Mouse (Mus musculus): ENCODE results near the gene 1700029H14Rik.

The 1700029H14Rik gene

DNA sequence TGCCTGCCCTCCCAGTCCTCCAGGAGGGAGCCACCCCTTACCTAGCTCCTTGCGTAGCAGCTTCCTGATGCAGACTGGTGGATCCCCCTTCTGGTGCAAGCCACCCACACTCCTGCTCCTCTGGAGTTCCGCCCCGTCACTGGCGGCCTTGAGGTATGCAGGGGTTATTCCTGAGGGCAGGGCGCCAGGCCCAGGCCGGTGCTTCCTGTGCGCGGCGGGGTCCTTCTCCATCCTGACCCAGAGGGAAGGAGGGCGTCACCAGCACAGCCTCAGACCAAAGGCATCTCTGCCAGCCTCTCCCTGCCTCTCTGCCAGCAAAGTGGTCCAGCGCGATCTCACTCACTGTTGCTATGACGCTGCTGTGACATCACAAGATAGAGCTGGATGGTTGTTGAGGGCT lies at the start of gene 1700029H14Rik:
1700029H14Rik (minus strand) TSS at position 344 of the 400 bp plus-strand sequence.
- DNase-seq (ENCODE audit: low read depth), result no peak

DNA sequence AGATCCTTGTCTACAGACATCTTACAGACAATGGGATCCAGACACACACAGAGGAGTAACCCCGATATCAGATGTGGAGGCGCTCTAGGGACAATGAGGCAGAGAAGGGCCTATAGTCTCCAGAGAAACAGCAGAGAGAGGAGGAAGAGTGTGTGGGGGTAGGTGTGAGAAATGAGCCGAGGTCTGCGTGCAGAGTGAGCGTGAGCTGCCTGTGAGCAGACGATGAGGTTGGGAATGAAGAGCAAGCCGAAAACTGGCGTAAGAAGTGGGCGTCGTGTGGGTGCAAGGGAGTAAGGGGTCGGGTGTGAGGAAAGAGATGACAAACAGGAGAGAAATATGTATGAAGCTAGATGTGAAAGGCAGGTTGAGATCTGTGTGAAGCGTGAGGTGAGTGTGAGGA lies 49.4 kb upstream of the 1700029H14Rik start:
- DNase-seq (ENCODE audit: low read depth), result no peak

DNA sequence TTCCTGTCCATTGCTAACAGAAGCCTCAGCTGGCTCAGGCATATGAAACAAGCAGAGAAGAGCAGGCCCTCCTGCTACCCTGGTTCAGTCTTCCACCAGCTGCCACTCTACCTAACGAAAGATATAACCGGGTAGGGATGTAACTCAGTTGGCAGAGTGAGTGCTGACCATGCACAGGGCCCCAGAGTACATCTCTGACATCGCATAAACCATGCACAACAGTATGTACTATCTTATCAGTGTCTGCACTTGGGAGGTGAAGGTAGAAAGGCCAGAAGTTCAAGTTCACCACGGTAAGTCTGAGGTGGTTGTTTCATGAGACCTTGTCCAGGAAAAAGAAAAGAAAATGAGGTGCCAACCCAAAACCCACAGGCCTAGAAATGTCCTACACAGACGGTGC lies 47.7 kb upstream of the 1700029H14Rik start:
- no peak for DNase-seq (ENCODE audit: low read depth)

DNA sequence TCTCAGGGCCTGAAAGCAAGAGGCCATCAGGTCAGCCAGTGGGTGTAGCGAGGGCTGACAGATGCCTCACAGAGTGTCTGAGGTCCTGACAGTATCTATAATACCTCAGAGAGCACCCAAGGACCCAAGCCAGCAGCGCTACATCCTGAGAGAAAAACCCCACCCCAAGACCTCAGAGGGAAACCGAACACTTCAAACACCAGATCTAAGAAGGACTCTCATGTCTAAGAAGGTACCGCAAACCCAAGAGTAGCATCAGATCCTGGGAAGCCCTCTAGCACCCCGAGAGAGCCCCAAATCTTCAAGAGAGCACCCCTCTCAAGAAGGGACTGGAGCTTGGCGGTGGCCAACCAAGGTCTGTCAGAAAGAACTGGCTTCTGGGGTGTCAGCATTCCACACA lies 46.7 kb upstream of the 1700029H14Rik start:
- DNase-seq (ENCODE audit: low read depth), result no peak

DNA sequence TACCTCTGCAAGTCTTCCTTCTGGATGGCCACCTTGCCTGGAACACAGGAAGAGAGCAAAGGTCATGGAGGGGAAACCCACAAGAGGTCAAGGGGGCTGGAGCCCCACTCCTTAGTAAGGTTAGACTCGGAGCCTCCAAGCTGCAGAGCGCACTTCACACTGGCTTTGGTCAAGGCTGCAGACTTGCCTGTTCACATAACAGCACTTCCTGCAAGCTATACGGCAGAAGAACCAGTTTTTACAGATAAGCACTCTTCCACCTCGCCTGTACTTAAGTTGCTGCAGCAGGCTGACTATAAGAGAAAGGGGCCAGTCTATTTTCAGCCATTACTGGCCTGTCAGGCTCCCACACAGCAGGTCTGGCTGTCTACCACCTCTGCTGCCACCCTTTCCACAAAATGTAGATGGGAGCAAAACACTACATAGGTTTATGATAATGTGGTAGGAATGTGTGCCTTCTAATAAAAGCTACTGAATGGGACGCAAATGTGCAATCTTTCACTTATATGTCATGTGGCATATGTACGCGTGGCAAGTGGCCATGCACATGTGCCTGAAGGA lies 43.7 kb upstream of the 1700029H14Rik start:
- DNase-seq (ENCODE audit: low read depth), result no peak

DNA sequence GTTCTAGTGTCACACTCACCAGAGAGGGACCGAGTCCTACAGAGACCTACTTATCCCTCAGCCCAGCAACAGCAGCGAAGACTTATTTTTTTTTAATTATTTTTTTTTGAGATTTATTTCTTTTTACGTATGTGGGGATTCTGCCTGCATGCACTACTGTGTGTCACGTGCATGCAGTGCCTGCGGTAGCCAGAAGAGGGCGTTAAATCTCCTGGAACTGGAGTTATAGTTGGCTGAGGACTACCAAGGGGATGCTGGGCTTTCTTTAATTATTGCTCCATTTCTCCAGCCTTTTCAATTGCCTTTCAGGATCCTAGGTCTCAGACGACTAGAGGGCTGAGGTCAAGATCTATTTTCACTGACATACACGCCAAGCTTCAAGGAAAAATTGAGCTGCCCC lies 40.4 kb upstream of the 1700029H14Rik start:
- DNase-seq (ENCODE audit: low read depth), result peak; percentile 35

DNA sequence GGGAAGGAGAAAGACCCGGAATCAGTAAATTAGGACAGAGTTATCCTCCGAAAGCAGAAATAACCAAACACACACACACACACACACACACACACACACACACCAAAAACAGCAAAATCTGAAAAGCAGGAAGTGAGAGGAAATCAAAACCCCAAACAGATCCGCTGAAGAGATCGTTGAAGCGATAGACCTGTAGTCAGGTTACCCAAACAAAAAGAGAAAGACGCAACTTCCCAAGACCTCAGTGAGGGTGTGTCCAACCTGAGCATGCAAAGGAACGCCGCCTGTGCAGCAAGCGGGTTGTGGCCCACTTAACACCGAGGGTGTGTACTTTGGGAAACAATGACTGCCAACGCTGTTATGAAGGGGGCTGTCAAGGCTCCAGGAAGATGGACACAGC lies 38.9 kb upstream of the 1700029H14Rik start:
- no peak for DNase-seq (ENCODE audit: low read depth)

DNA sequence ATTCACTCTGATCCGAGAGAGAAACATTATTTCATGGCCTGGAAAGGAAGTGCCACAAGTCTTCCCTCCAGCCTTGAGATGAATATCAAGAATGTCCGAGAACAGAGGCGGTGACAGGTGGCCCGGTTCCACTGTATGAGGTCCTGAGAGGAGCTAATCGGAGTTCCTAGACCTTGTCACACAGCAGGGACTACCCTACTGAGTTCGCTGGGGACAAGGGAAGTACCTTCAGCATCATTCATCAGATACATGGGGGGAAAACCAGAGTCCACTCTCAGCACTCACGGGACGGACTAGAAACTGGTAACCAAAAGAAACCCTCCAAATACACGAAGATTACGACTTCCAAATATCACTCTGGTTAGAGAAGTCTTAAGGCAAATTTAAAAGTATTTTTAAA lies 38.5 kb upstream of the 1700029H14Rik start:
- no peak for DNase-seq (ENCODE audit: low read depth)

DNA sequence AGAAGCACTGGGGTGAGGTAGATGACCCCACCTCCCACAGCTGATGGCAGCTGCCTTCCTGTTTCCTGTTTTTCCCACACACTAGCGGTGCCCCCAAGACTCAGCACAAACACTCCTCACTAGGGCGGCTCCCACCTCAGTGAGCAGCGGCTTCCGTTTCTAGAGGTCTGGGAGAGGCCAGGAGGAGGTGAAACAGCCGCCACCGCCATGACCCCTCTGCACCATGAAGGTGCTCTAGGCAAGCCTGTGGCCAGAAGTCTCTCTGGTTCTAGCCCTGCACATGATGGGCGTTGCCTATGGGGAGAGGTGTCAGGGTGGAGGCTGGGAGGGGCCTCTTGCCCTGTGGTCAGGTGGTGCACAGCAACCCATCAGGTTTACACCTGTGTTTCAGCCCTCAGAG lies 37.9 kb upstream of the 1700029H14Rik start:
- no peak for DNase-seq (ENCODE audit: low read depth)

DNA sequence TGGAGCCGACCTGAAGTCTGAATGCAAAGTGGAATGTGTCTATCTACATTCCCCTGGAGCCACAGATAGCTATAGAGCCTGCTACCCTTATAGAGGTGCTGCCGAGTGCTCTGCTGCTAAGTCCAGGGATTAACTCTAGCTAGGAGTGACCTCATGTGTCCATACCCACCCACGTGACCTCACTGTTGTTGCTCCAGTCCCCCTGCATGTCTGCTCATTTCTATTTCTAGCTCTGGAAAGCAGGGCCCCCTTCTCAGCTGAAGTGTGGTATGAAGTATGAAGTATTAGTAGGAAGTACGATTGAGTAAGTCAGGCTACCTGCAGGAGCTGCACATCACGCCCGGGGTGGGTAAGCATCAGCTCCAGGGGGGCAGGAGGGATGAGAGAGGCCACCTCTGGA lies 35.5 kb upstream of the 1700029H14Rik start:
- no peak for DNase-seq (ENCODE audit: low read depth)

DNA sequence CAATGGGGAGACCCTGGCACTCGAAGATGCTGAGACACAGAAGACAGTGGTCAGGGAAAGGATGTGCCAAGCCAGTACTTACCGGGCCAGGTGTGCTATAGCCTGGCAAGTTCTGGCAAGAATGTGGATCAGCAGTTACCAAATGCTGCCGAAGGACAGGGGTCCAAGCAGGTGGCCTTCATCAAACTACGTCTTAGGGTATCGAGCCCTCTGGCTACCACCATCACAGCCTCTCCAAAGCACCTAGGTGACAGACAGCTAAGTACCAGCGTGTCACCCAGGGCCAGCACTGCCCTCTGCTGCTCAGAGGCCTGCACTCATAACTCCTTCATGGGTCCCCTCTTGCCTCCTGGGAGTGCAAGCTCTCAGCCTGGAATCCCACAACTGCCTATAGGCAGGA lies 33.6 kb upstream of the 1700029H14Rik start:
- no peak for DNase-seq (ENCODE audit: low read depth)

DNA sequence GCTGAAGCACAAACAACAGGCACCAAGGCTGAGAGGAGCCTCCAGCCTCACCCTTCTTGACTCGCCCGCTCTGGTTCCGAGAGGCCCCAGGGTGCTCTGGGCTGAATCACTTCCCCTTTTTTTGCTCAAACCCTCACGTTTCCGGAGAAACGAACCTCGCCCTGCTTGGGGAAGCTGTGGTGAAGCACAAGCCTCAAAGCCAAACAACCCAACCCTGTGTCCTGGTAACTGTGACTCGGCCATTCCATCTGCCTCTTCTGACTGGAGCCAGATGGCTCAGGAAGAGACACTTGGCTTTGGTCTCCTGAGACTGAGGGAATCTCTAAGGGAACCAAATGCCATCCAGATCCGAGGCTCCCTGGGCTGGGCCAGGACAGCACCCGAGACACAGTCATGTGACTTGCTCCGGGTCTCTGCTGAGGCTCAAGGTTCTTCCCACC lies 32.6 kb upstream of the 1700029H14Rik start:
- DNase-seq (ENCODE audit: low read depth), result no peak

DNA sequence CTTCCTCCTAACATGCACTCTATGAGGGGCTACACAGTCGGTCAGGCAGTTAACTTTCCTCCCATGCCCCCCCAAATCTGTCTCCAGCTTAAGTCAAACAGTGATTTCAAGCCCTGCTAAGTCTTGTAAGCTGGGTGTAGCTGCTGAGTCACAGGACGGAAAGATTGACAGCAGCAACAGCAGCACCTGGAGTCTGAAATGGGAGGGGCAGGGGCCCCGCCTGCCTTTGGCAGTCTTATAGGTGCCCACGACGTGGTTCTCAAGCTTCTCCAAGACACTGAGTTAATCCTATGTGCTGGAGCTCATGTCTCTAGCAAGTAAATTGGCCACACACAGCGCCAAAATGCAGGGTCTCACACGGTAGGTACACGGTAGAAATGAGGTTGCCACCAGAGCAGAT lies 31.1 kb upstream of the 1700029H14Rik start:
- no peak for DNase-seq (ENCODE audit: low read depth)

DNA sequence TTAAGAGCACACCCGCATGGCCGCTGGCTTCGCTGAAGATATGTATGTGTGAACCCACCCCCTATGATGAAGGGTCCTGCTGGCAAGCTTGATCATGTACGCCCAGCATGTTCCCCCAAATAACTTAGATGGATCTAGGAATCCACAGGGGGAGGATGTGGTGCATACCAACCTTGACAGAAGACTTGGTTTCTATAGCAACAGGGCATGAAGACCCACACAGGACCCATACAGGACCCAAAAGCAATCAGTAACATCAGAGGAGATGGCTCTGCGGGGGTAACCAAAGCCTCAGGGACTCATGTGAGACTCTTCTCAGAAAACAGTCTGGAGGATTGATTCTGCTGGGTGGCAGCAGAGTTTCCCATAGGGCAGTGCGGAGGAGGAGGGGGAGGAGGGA lies 29.0 kb upstream of the 1700029H14Rik start:
- no peak for DNase-seq (ENCODE audit: low read depth)

DNA sequence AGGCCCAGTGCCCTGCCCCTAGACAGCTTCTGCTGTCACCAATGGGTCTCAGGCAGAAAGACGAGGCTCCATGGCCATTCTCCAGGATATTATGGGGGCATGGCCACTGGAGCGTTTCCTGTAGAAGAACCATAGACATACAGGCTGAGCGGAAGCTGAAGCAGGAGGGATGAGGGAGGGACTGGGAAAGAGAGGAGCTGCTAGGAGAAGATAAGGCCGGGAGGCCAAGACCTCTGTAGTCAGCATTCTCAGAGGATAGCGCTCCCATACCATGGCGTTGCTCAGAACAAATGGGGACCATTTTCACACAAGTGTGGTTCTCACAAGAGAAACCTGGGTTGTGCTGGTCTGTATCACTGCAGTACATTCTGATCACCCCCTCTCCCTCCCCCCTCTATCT lies 26.8 kb upstream of the 1700029H14Rik start:
- no peak for DNase-seq (ENCODE audit: low read depth)

DNA sequence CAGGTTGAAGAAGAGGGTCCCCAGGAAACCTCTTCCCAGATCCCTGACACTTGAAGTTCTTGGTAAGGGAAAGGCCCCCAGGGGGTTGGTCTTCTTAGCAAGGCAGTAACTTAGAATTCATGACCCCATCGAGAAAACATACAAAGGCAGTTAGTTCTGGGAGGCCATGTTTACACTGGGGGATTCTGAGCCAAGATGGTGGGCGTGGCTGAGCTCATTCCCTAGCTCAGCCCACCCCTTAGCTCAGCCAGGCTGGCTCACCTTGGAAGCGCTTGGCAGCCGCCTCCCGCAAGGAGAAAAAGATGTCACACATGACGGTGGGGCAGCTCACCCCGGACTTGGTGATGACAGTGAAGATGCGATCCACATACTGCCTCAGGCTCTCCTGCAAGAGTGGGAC lies 22.4 kb upstream of the 1700029H14Rik start:
- DNase-seq (ENCODE audit: low read depth), result no peak

DNA sequence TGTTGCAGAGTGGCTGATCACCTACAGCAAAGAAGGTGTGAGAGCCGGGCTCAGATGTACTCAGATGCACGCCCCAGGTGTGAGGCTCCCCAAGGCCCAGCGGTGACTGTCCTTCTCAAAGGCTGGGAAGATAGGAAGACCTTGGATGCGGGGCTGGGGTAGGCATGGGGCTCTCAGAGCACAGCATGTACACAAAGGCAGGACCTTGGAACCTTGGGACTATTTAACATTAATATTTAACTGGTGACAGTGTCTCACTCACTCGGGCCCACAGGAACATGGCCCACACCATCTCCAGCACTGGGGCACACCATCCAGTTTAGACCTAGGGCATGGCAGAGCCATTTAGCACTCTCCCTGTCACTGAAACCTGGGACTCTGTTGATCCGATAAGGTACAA lies 15.6 kb upstream of the 1700029H14Rik start:
- DNase-seq (ENCODE audit: low read depth), result no peak

DNA sequence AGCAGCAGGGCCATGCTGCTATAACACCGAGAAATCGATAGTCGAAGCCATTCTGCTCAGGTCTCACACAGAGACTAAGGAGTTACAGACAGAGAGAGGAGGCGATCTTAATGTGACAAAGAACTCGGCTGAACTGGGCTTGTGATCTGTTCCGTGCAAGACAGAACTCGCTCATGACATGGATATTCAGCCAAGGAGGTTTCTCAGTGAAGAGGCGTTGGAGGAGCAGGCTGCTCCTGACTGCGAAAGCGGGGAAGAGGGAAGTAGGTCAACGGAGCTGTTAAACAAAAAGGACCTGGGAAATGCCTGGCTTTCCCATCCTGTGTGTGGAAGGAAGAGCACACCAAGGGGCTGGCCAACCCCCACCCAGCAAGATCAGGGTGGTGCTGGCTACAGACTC lies 9.7 kb upstream of the 1700029H14Rik start:
- DNase-seq (ENCODE audit: low read depth), result no peak

DNA sequence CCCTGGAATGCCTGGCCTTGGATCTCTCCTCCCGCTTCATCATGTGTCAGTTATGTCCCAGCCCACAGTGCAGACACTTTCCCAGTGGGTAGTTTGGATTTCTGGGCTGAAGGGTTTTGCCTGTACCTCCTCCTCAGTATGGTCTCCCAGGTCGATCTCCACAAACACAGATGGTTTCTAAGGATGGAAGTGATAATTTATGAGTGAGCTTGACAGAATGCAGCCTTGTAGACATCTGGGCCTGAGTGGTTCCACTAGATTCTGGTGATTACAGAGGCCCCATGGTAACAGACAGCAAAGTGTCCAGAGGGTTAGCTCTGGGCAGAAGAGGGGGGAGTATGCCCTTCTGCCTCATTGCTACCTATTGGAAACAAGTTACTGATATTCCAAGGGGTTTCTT lies 4.7 kb downstream of the 1700029H14Rik start:
- no peak for DNase-seq (ENCODE audit: low read depth)

DNA sequence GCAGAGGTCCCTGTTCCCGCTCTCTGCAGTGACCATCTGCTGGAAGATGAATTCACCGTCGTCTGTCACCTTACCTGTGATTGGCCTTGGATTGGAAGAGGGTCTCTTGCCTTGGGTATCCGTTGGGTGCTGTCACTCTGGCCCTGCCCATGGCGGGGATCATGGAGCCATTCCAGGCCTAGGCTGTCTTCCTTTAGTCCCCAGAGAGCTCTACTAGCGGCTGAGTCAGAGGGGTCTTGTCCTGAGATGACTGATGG lies 10.8 kb downstream of the 1700029H14Rik start:
- no peak for DNase-seq (ENCODE audit: low read depth)

DNA sequence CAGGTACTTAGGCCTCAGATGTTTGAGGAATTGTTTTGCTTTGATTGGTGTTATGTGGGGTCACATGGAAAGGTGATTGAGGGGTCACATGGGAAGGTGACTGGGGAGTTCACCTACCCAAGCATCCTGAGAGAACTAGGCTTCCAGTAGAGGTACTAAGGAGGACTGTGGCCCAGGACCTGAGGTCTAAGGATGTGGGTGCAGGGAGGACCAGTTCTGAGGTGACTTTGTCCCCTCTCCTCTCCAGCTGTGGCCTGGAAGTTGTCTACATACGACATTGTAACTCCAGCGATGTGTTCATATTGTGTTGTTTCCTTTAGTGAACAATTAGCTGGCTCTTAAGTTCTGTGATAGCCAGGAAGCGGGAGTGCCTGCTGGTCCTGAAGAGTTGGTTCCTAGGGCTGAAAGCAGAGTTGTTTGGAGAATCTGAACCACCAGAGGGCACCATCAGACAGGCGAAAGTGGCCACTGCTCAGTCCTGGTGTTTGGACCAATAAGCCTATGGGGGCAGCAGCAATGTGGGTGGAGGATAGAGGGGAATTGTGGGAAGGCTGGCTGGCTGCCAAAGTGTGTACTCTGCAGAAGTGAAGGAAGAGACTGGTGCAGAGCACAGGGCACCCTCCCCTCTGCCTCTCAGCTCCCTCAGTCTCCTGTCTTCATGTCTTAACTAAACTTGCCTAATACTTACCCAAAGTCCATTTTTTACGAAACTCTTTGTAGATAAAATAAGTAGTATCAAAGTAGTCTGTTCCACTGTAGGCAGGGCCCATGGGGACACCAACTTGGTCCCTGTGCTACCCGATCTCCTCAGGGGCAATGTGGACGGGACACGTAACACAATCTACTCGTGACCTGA lies 11.3 kb downstream of the 1700029H14Rik start:
- peak; percentile 51 for DNase-seq (ENCODE audit: low read depth)

DNA sequence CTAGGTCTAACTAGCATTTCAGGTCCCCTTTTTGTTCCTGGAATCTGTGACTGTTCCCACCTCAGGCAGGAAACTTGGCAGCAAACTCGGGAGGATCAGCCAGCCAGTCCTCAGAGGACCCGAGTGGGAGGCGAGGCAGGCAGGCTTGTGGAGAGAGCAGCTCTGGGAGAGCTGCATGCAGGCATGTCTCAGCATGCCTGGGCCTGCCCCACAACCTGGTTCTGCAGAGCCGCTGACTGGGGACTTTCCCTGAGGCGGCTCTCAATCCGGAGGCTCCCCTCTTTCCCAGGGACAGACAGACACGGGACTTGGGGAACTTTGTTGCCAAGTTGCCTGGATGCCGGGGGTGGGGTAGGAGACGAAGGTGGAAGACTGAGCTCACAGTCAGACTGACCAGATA lies 13.4 kb downstream of the 1700029H14Rik start:
- DNase-seq (ENCODE audit: low read depth), result no peak

DNA sequence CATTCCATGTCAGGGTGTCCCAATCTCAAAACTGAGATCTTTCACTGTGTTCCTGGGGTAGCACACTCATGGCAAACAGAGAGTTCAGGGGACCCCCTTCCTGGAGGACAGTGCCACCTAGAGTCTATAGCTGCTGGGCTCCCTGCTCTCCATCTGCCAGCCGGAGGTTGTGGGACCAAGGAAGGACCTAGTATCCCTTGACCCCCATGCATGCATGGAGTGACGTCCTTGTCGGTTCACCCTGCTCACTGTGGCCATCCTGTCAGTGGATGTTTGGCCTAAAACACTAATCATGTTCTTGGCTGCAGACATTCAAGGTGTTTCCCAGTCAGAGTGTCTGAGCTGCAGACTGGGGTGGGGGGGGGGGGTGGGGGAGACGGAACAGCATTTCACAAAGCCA lies 14.0 kb downstream of the 1700029H14Rik start:
- DNase-seq (ENCODE audit: low read depth), result no peak

DNA sequence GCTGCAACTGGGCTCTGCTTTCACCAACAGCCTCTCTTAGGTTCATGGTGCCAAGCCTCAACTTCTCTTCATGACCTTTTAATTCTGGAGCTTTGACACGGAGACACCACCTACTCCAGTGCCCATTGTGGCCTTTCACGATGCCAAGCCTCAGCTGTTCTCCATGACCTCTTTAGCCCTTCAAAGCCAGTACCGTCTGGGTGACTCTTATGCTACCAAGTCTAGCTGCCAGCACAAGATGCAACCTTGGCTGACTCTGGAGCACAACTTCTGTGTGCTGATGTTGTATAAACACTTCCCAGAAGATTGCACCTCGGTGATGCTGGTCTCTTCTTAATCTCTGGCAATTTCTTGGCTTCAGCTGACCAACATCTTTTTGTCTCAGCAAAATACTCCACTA lies 15.8 kb downstream of the 1700029H14Rik start:
- no peak for DNase-seq (ENCODE audit: low read depth)

Measured in c-Kit-positive CD71-positive TER-119-negative erythroid progenitor cells, embryonic 14.5 days (primary cell).